Mouse (Mus musculus): ENCODE measurements at regions not wholly inside any gene's neighbourhood (a gene's known extent, or its start where the extent isn't known, plus 50 kb on each side); places are given as distances from the start of the nearest gene placed in this dataset.

DNA sequence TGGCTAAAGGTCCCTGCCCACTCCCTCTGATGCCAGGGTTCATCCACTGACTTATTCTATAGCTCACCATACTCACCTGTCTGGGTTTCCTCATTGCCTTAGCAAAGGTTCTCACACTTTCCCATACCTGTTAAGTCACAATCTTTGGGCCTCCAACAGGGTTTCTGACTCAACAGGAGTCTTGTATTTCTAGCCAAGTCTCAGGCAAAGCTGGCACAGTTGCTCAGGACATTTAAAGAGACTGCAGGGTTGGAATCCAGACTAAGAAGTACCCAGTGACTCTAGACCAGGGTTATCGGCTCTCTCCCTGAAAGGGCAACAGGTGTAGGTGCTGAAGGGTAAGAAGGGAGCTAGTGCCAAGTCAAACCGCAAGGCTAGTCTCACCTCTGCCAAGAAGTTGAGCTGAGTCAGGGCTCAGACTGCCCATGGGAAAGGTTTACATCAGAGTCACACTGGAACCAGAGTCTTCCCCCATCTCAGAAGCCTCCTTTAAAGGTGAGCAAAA lies 622.4 kb downstream of the Rnf144a start:
- no peak for DNase-seq (ENCODE audit: low read depth in 2 of 2, low spot score in 2 of 2)

DNA sequence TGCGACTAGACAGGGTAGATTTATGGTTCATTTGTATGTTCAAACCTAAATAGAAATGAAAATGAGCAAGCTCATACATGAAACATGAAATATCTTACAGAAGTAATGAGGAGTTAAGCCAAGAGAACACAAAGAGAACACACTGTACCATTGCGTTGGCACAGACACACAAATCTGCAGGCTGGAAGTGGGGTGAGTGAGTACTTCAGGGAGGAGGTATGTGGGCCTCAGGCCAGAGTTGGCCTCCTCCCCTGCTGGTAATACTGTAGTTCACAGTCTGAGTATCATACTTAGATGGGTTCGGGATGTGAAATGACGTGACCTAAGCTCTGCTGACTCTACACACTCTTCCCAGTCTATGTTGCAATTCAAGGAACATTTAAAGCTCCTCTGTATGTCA lies 624.1 kb downstream of the Rnf144a start:
- DNase-seq (ENCODE audit: low read depth in 2 of 2, low spot score in 2 of 2) = no peak

DNA sequence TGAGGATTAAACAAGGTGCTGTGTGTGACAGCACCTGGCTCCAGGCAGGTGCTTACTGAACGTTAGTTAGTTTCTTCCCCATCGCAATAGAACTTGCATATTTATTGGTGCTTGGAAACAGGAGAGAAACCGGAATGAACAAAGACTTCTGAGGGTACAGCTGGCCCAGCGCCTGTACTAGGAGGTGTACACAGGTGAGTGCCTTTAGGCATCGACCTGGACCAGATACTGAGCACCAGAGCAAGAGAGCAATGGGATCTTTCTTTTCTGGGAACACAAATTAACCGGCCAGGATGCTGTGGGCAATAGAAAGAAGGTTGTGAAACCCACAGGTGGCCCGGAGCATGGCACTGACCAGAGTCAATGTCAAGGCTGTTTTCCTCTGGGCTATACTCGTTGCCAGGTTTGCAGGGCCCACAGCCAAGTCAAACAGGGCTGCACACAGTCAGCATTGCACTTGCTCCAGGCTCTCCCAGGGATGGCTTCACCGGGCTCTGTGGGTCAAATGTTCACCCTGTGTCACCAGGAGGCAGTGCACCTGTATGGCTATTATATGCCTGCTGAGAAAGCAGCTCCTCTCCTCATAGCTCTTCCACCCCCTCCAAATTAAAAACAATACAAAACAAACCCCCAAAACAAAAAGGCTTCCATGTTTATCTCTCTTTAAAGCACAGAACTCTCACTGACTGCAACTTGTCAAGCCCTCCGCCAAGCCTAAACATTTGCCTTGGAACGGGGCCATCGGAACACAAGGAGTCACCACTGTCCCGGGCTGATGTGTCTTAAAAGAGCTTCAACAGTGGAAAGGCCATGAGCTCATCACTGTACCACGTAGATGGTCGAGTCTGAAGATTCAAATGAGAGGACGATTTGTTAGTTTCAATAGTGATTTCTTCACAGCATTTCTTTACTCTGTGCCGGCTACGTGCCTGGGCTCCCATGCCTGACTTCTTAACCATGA lies 629.1 kb downstream of the Rnf144a start:
- no peak for DNase-seq (ENCODE audit: low read depth in 2 of 2, low spot score in 2 of 2)

DNA sequence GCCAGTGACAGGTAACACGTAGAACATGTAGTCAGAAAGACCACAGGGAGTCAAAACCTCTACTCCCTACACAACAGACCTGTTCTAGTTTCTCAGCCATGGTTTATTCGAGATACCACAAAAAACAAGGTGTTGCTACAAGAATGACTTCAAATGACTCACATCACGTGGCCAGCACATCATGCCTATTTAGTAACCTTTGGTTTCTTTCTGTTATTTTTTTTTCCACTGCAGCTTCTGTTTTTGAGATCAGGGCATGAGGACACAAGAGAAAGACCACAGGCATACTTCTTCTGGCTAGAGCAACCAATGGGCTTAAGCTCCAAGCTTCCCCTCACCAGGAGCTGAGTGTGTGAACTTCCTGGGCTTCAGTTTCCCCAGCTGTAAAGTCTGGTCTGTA lies 630.7 kb downstream of the Rnf144a start:
- DNase-seq (ENCODE audit: low read depth in 2 of 2, low spot score in 2 of 2) = peak; percentile 37 to 61

DNA sequence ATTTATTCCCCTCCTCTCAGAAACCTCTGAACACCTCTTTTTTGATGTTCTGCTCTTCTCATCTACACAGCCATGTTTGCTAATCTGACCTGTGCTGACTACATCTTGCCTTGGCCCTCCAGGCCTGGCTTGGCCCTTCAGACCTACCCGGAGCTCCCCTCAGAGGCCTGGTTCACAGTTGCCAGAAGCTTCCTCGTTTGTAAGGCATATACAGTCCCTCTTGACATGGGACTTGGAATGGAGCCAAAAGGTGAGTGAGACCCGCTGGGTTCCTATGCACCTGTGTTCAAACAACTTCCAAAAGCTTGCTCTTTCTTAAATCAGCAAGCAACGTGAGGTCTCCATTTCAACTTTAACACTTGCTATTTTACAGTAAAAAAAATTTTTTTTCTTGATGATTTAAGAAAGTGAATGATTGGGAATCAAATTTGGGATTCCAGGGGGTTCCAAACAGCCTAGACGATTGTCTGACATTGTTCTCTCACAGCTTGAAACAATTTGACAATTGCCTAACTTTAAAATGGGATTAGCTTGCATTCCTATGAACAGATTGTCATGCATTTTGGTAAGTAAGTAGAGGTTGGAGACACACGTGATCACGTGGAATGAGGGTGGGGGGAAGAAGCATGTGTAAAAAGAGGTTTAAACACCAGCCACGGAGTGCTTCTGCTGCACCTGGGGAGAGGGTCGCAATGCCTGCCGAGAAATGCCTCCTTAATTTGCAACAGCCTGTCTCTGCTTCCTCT lies 631.9 kb downstream of the Rnf144a start:
- DNase-seq (ENCODE audit: low read depth in 2 of 2, low spot score in 2 of 2) = no peak

DNA sequence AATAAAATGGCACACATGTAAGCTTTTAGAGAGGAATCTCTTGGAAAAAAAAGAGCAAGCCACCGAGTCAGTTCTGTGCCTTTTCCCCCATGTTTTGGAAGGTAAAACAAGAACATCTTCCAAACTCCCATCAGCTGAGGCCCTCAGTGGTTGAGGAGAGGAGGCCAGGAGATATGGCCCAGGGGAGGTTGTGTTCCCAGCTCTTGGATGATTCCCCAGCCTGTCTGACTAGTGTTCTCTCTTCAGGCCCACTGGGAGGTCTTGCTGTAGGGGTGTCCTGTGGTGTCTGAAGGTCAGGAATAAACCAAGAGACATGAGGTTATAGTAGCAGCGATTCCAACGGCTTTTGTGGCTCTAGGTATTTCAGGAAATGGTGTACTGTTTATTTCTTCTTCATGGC lies 643.2 kb downstream of the Rnf144a start:
- no peak for DNase-seq (ENCODE audit: low read depth in 2 of 2, low spot score in 2 of 2)

DNA sequence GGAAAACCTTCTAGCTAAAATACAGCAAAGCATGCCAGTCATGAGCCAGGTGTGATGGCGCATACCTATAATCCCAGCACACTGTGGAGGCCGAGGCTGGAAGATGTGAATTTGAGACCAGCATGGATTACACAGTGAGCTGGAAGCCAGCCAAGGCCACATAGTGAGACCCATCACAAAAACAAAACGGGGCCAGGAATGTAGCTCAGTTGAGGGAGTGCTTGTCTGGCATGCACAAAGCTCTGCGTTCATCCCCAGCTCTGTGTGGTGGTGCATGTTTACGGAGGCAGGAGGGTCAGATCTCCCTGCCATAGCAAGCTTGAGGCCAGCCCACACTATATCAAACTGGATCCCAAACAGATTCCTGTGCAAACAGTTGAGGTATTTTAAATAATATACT lies 646.4 kb downstream of the Rnf144a start:
- DNase-seq (ENCODE audit: low read depth in 2 of 2, low spot score in 2 of 2) = no peak

DNA sequence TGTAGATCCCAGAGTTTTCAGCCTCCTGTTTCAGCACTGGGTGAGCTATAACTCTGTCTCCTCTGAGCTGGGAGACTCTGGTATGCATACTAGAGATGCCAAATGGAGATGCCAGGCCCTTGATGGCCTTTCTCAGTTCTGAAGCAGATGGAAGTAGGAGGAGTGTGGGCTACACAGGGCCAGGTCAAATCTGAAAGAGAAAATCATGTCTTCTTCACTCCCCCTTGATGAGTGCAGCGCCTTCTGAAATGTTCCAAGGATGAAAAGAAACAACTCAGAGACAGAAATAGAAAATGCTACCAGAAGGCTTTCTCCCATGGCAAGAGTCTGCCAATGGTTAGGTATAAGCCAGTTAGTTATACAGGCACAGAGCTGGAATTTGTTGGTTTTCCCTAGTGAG lies 652.0 kb downstream of the Rnf144a start:
- DNase-seq (ENCODE audit: low read depth in 2 of 2, low spot score in 2 of 2) = no peak

DNA sequence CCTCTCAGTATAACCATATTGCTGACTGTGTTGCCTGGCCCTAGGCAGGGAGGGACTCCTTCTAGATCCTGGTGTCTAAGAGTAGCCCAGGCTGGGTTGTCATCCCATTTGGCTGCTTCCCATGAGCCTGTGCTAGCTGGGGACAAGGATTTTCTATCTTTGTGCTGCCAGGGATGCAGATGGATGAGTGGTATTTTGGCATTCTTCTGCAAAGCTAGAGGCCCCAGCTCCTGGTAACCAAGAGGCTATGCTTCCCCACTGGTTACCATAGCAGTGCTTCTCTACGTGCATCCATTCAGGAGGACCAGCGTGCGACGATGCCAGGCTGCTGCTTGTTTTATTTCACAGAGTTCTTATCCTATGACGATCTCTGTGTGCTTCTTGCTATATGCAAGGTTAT lies 658.0 kb downstream of the Rnf144a start:
- DNase-seq (ENCODE audit: low read depth in 2 of 2, low spot score in 2 of 2) = no peak

DNA sequence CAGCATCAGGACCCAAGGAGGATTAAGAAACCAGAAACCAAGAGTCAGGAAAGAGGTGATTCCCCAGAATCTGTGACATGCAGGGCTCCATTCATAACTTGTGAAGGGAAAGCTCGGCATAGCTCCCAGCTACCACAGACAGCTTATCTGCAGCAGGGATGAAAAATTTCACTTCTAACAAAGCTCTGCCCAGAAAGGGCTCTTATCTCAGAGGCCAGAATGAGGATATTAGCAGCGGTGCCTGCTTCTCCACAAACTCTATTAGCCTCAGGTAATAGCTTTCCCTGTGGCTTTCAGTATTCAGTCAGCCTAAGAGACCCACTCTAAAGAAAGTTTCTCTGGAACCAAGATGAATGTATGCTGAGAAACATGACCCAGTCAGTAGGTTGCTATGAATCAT lies 636.9 kb upstream of the Id2 start:
- no peak for DNase-seq (ENCODE audit: low read depth in 2 of 2, low spot score in 2 of 2)

DNA sequence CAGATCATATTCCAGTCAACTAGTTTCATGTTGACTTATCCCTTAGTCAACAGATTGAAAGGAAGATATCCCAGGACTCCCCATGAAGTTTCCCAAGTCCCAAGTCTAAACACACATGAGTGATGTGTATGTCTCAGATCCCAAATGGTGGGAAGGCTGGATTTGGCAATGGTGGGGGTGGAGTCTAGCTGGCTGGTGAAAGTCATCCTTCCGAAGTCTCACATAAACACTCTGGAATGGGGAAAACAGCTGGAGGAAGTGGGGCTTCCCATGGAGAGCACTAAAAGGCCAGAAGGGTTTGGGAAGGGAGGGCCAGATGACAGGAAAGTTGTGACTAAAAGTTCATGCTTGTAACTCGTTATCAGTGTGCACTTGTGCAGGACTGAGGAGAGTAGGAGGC lies 628.8 kb upstream of the Id2 start:
- DNase-seq (ENCODE audit: low read depth in 2 of 2, low spot score in 2 of 2) = no peak

DNA sequence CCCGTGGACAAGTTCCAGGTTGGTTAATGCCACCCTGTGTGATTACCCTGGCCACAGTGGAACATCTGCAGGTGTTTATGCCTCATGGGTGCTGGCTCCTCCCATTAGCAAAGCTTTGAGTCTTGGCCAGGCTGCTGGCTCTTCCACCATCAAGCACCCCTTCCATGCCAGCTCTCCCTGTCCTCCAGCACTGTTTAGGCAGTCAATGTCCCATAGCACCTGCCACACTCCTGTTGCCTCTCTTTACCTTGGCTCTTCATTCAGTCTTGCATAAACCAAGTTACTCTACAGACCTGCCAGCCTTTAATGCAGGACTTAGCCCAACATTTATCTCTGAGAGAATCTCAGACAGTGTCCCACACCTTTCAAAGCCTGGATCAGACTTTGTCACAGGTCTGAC lies 614.2 kb upstream of the Id2 start:
- no peak for DNase-seq (ENCODE audit: low read depth in 2 of 2, low spot score in 2 of 2)

DNA sequence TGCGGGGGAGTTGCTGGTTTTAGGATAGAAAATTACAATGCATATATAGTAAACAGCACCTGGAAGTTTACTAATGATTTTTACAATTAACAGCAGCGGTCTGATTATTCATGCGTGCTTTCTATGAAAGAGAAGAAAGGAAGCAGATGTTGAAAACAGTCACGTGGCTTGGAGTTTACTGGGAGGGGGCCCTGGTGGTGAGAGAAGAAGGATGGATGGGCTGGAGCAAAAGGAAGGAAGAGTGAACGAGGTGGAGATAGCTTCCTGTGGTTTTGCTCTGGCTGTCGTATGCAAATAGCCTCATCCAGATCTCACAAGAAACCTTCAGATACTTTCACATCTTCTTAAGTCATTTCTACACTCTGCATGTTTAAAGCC lies 606.1 kb upstream of the Id2 start:
- no peak for DNase-seq (ENCODE audit: low read depth in 2 of 2, low spot score in 2 of 2)

DNA sequence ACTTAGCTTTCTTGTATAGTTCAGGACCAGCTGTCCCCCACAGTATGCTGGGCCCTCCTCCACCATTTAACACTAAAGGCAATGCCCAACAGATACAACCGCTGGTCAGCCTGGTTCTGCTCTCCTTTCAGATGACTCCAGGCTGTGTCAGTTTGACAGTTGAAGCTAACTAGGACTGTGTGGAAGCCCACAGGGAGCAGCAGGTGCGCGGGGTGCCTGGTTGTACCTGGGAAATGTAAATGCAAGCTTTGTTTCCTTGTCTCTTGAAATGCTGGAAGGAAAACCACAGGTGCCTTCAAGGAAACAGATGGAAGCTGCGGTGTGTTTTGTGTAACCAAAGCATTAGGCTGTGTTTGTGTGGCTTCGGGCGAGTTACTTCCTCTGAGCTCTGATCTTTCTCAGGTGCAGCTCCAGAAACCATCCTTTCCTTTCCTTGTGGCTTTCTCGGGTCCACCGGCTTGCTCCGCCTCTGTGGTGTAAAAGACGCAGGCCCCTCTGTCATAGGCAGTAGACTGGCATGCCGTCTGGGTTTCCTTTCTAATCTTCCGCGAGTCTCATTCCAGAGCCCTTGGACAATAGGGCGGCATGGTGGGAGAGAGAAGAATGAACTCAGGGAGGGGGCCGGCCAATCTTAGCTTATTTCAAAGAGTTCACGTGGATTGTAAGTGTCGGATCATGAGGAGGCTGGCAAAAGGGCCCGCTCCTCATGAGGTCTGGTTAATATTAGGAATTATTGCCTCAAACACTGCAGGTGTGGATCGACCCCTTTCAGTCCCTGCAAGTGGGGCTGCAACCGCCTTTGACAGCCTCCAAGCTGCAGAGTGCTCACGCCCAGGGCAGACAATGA lies 605.5 kb upstream of the Id2 start:
- peak; percentile 13 to 21 for DNase-seq (ENCODE audit: low read depth in 2 of 2, low spot score in 2 of 2)

DNA sequence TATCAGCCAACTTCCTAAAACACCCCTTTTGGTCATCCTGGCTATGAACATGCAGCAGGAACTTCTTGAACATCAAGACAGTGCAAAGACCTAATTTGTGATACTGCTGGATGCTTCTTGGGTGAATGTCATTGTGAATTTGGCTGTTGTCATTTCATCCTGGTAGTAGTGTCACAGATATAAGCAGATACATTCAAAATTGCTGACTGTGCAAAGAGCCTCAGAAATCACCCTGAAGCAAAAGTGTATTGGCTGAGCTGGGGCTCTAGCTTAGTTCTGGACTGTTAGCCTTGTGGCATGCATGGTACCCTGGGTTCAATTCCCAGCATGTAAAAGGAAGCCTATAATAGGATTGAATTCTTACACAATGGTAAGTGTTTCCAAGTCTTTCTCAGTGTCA lies 590.1 kb upstream of the Id2 start:
- DNase-seq (ENCODE audit: low read depth in 2 of 2, low spot score in 2 of 2) = no peak

DNA sequence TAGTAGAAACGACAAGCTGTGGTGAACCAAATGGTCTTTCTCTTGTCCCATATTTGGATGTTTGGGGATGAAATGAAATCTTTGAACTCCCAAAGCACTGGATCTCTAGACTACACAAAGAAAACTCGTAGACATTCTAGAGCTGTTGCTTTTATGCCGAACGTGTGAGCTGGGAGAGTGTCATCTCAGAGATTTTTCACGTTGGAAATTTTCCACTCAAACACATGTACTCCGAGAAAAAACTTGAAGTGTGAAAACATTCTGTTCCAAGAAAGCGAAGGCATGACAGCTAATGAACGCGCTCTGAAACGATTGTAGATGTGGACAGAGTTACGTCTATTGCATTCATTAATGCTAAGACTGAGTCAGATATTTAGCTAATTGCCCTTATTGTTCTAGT lies 579.7 kb upstream of the Id2 start:
- DNase-seq (ENCODE audit: low read depth in 2 of 2, low spot score in 2 of 2) = no peak

DNA sequence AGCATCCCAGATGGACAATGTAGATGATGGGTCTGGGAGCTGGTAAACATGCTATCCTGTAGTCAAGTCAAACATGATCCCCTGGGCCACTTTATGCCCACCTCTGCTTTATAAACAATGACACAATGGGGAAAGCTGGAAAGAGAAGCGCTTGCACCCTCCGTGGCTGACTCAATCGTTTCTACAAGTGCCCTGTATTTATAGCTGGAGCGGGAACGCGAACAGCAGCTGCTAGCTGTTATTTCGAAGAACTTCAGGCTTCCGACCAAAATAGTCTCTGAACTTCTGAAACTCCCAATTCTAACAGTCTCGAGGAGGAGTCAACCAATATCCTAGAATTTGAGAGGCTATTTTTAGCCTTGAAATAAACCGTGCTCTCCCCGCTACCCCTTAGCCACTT lies 571.4 kb upstream of the Id2 start:
- no peak for DNase-seq (ENCODE audit: low read depth in 2 of 2, low spot score in 2 of 2)

DNA sequence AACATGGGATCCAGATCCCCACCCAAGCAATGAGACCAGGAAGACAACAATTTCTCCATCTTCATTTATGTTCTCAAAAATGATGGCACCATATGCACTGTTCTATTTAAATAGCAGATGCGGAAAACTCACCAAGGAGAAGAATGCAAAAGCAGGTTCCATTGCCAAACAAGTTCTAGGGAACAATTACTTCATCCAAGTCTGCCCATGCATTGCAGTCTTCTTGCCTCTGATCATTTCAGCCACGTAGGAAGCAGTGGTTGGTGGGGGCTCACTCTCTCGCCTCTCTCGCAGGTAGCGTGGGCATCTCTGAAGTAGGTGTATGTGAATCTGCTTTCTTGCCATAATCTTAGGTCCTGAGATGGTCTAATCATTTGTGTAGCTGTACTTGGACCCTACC lies 557.5 kb upstream of the Id2 start:
- DNase-seq (ENCODE audit: low read depth in 2 of 2, low spot score in 2 of 2) = no peak

DNA sequence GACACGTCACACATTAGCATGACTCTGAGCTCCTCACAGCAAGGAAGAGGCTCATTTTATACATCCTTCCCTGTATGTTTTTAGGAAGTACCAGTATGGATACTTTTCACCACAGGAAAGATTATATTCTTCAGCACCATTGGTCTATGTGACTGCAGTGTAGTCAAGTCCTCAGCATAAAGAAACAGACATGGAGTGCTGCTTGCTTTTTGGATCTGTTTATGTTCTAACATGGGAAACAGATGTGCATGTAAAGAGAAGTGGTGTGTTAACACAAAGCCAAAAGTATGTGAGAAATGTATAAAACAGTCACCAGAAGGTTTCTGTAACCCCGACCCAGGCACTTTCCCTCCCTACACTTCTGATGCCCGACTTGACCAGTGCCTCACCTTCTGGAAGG lies 553.3 kb upstream of the Id2 start:
- no peak for DNase-seq (ENCODE audit: low read depth in 2 of 2, low spot score in 2 of 2)

DNA sequence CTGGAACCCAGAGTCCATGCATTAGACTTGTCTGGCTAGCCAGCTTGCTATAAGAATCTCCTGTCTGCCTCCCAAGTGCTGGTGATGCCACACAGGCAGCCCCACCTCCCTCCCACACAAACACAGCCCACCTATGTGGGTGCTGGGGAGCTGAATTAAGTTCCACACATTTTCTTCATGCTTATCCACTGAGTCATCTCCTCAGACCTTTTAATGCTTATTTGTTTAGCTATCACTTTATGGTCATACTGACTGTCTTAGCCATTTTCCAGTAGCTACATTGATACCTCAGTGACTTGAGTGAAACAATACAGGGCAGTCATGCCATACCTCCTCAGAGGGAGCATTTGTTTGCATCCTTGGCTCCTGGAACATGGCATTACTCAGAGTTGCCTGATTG lies 531.1 kb upstream of the Id2 start:
- no peak for DNase-seq (ENCODE audit: low read depth in 2 of 2, low spot score in 2 of 2)

DNA sequence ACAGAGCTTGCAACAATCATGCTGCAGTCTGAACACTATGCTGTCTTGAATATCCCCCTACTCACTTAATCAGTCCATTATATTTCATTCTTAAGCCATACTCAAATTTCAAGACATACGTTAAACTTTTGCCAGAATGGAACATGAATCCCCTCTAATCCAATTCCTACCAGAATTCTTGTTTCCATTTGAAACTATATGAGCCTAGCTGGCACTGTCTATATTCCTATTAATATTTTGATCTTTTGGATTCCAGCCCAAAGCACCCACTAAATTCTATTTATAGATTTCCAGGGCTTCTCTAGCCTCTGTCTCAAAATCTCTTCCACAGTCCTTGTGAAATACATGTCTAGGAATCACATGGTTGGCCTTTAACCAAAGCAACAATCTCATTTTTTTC lies 528.9 kb upstream of the Id2 start:
- DNase-seq (ENCODE audit: low read depth in 2 of 2, low spot score in 2 of 2) = no peak
